Mouse (Mus musculus) midbrain, embryonic 11.5 days (tissue): Measurements from ENCODE around the gene Calm4. TPM values are rescaled to one million over a fixed set of nuclear protein-coding genes. Genes with fewer than 3 reads are reported as not detected.

Experiments
- polyA plus RNA-seq: library from polyadenylated mRNA; unstranded; fragments of >200 nt; fragmentation: Nextera tagmentation; extraction: Ambion mirVana; gene quantifications from 2 replicates; pipeline ENCODE4 v1.2.1, GENCODE M21; 2014

The Calm4 gene
- polyA plus RNA-seq, 1 experiment from 2014 or later: not detected

Other genes starting within 250 kb of the Calm4 start
- 20.5 and 24.6 TPM in 2 replicates for gene Fam208b, start 226.6 kb upstream of the Calm4 start, polyA plus RNA-seq
- 9.6 and 9.7 TPM in 2 replicates for gene Asb13, start 203.7 kb upstream of the Calm4 start, polyA plus RNA-seq
- gene Calml3, start 33.4 kb upstream of the Calm4 start, polyA plus RNA-seq: not detected in 2 replicates
- not detected in 2 replicates for gene Calm5, start 16.4 kb downstream of the Calm4 start, polyA plus RNA-seq
- 31.0 TPM in 2 replicates for gene Net1, start 80.5 kb downstream of the Calm4 start, polyA plus RNA-seq
- 0.07 TPM in 1 of 2 replicates, not detected in the other for gene Tubal3, start 80.5 kb downstream of the Calm4 start, polyA plus RNA-seq
- not detected in 2 replicates for gene Ucn3, start 107.6 kb downstream of the Calm4 start, polyA plus RNA-seq
- 0.10 and 0.33 TPM in 2 replicates for gene Akr1c14, start 211.3 kb downstream of the Calm4 start, polyA plus RNA-seq